Mouse (Mus musculus): ENCODE results near the gene Slc37a1.

DNA sequence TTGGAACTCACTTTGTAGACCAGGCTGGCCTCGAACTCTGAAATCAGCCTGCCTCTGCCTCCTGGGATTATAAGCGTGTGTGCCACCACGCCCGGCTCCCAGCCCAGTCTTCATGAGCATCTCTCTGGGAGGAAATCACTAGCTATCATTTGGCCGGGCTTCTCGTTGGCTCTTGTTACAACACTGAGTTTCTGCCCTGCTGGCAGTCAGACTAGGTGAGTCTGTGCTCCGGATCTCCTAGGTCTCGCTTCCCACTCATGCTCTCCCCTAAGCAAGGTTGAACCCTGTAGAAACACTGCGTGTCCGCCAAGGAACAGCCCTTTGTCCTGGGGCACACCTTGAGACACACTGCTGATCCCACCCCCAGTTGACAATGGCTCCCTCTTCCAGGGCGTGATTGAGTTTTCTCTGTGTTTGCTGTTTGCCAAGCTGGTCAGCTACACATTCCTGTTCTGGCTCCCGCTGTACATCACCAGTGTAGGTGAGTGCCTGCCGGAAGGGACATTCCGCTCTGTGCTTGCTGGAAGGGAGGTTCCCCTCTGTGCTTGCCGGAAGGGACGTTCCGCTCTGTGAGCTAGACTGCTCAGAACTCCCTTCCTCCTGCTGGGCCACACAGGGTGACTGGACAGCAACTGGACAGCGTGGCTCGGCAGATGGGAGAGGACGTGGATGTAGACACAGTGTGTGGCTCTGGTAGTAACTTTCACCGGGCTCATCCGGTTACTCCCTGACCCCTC, 48.9 kb downstream of the Slc37a1 start:
- TF ChIP-seq CTCF (conservative IDR thresholded peaks at IDR 0.05; ENCODE audit: low read length) (no peak), POU5F1 (IDR thresholded peaks at IDR 0.05; ENCODE audit: borderline replicate concordance, low read length) (no peak), NANOG (IDR thresholded peaks at IDR 0.05; ENCODE audit: borderline replicate concordance, low read length) (no peak)
